Mouse (Mus musculus): ENCODE results near the gene 4930555G01Rik.
"Not testable (repeated sequence)": the region's sequence is repeated elsewhere in the genome, so short reads cannot be mapped to it uniquely, and the experiment has no call there.

The 4930555G01Rik gene

DNA sequence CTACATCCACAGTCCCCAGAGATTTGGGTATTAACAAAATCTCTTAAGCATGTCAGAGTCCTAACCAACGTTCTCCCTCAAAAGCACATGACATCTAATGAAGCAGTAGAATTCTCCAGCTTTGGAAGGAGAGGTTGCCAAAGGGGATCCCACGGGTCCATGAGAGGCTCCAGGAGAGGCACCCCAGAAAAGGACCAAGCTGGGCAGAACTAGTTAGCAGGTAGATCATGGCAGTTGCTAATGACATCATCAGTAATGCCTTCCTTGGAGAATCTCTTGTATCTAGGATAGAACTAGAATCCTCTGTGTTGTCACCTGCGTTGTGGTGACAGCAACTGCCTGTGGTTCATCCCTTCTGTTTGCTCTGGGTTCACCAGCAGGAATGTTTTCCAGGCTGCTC lies at the start of gene 4930555G01Rik:
Gene 4930555G01Rik, plus strand, starts transcription at position 301 of the 400 bp plus-strand sequence.
- DNase-seq (ENCODE audit: low spot score in 2 of 2) = not testable (repeated sequence)

DNA sequence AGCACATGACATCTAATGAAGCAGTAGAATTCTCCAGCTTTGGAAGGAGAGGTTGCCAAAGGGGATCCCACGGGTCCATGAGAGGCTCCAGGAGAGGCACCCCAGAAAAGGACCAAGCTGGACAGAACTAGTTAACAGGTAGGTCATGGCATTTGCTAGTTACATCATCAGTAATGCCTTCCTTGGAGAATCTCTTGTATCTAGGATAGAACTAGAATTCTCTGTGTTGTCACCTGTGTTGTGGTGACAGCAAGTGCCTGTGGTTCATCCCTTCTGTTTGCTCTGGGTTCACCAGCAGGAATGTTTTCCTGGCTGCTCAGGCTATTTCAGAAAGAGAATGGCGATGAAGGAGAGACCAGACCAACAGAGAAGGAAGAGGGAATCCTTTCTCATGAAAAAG lies 34.8 kb upstream of the 4930555G01Rik start, which contains the start of gene Gm3298:
Gene Gm3298, plus strand, starts transcription at position 301 of the 400 bp plus-strand sequence.
- DNase-seq (ENCODE audit: low spot score in 2 of 2) = not testable (repeated sequence)

DNA sequence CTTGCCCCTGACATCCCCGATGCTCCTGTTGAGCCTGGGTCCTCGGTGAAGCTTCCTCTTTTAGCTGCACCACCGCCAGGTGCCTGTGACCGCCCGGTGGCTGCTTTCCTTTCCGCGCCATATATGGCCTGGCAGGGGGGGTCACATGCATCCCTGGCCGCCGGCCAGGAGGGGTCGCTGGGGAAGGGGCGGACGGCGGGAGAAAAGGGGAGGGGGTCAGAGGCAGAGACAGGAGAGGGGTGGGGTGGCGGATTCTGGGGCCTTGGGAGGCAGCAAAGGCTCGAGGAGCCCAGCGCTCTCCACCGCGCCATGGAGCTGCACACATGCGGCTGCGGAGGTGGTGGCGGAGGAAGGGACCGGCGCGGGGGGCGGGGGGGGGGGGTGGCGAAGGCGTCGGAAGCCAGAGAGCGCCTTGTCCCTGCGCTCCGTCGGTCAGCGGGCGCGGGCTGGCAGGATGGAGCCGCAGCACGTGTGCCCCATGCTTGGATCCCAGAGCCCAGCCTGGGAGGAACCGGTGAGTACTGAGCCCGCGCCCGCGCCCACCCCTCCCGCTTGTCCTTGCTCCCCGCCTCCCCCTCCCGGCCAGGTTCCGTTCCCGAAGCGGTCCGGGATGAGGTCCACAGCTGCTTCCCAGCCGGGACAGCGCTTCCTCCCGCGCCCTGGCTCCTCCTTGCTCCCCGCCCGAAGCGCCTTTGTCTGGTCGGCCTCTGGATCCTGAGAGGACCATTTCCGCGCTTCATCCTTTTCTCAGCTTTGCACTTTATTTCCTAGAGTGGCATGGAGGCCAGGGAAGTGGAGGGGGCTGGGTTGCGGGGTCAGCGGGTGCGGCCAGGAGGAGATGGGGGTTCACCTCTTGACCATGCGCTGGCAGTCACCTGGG lies 20.4 kb downstream of the 4930555G01Rik start, which contains the start of gene Gm8281:
Gene Gm8281, plus strand, starts transcription at position 430 of the 880 bp plus-strand sequence.
- not testable (repeated sequence) for DNase-seq (ENCODE audit: low spot score in 2 of 2)

Measured in right cerebral cortex, adult 2 months (tissue).